Mouse (Mus musculus): ENCODE data around the gene Atpaf1. TPM values are rescaled to one million over a fixed set of nuclear protein-coding genes. Genes with fewer than 3 reads are reported as not detected.

Gene Atpaf1
- total and polyA plus RNA-seq, 2 experiments from 2014 or later = 49.0 to 86.4 TPM

GRCm38 (mm10) chr4:115821928-115822327 lies 37.3 kb downstream of the Atpaf1 start:
- Histone ChIP-seq H3K4me3 (ENCODE audit: low read depth, low read length) (no peak overlapping the region), H3K4me2 (ENCODE audit: low read depth, low read length) (no peak overlapping the region), H3K9me3 (replicated peaks; ENCODE audit: control insufficient read depth, low read length) (no peaks in the 10 kb centered on the region), H3K27me3 (ENCODE audit: control insufficient read depth, insufficient read depth, low read length) (no peaks in the 10 kb centered on the region), H3K36me3 (replicated peaks; ENCODE audit: control insufficient read depth, insufficient read depth, low read length) (peaks cover 17% of the 10 kb centered on the region; the same call in 1 of the 2 replicates), H3K27ac (ENCODE audit: low read depth) (0 out of 2 replicates have a peak overlapping the region, but pooled peaks have one; percentile 0), H3K4me1 (ENCODE audit: control insufficient read depth, insufficient read depth) (peaks cover 33% of the 10 kb centered on the region), H3K9ac (replicated peaks; ENCODE audit: low read depth, low read length) (no peak overlapping the region)
- TF ChIP-seq CTCF (IDR thresholded peaks at IDR 0.05; ENCODE audit: low read depth) = no peak
- TF ChIP-seq EP300 (IDR thresholded peaks at IDR 0.05; ENCODE audit: low read depth) = peak; percentile 78
- DNase-seq (ENCODE audit: low spot score) = peak; percentile 63
- peak; percentile 77 for ATAC-seq (ENCODE audit: insufficient read depth, low read depth)
- WGBS = 12% methylated on average over 3 of the region's 3 CpGs

DNA sequence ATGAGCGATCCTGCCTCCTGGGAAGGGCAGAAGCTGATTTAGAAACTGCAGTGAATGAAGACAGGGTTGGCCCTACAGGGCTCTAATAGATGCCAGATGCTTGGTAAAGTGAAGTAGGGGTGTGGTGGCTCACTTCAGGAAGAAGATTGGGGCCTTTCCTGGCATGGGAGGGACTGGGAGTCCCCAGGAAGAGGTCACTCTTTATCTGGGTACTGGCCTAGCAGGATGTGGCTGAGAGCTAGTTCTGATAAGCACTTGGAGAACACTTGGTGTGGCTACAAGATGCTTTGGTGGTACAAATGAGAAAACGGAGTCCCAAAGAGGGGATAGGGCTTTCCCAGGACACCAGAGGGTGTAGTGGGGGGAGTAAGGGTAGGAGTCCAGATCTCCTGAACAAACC lies 39.6 kb downstream of the Atpaf1 start:
- ATAC-seq (ENCODE audit: insufficient read depth, low read depth) (no peak), DNase-seq (ENCODE audit: low spot score) (peak; percentile 22)
- TF ChIP-seq EP300 (IDR thresholded peaks at IDR 0.05; ENCODE audit: low read depth) (0 out of 2 replicates have a peak, but pooled peaks have one; percentile 29), CTCF (IDR thresholded peaks at IDR 0.05; ENCODE audit: low read depth) (no peak)
- H3K27me3 ChIP-seq (ENCODE audit: control insufficient read depth, insufficient read depth, low read length) = no peaks in the 10 kb centered on the region
- no peaks in the 10 kb centered on the region for H3K9me3 ChIP-seq (replicated peaks; ENCODE audit: control insufficient read depth, low read length)
- no peak overlapping the region for H3K4me2 ChIP-seq (ENCODE audit: low read depth, low read length)
- H3K9ac ChIP-seq (replicated peaks; ENCODE audit: low read depth, low read length) = no peak overlapping the region
- no peak overlapping the region for H3K4me3 ChIP-seq (ENCODE audit: low read depth, low read length)
- peak overlapping the region; percentile 44 for H3K27ac ChIP-seq (ENCODE audit: low read depth)
- 48% methylated on average over 2 of the region's 2 CpGs for WGBS
- H3K4me1 ChIP-seq (ENCODE audit: control insufficient read depth, insufficient read depth) = peaks cover 40% of the 10 kb centered on the region
- H3K36me3 ChIP-seq (replicated peaks; ENCODE audit: control insufficient read depth, insufficient read depth, low read length) = peaks cover 8% of the 10 kb centered on the region; the same call in 1 of the 2 replicates

GRCm38 (mm10) chr4:115825271-115825670 lies 40.7 kb downstream of the Atpaf1 start:
- H3K27ac ChIP-seq (ENCODE audit: low read depth) = no peak overlapping the region
- no peak overlapping the region for H3K4me3 ChIP-seq (ENCODE audit: low read depth, low read length)
- WGBS = 59% methylated on average over 2 of the region's 2 CpGs

GRCm38 (mm10) chr4:115827066-115827465 lies 42.5 kb downstream of the Atpaf1 start:
- no peaks in the 10 kb centered on the region for H3K27me3 ChIP-seq (ENCODE audit: control insufficient read depth, insufficient read depth, low read length)
- H3K9ac ChIP-seq (replicated peaks; ENCODE audit: low read depth, low read length) = no peak overlapping the region
- peak overlapping the region; percentile 82; the same call in 1 of the 2 replicates for H3K4me2 ChIP-seq (ENCODE audit: low read depth, low read length)
- TF ChIP-seq CTCF (IDR thresholded peaks at IDR 0.05; ENCODE audit: low read depth) (no peak), EP300 (IDR thresholded peaks at IDR 0.05; ENCODE audit: low read depth) (no peak)
- no peaks in the 10 kb centered on the region for H3K9me3 ChIP-seq (replicated peaks; ENCODE audit: control insufficient read depth, low read length)
- H3K4me1 ChIP-seq (ENCODE audit: control insufficient read depth, insufficient read depth) = peaks cover 28% of the 10 kb centered on the region
- no peak overlapping the region for H3K27ac ChIP-seq (ENCODE audit: low read depth)
- 68% methylated on average over 3 of the region's 3 CpGs for WGBS
- no peak for DNase-seq (ENCODE audit: low spot score)
- peaks cover 9% of the 10 kb centered on the region for H3K36me3 ChIP-seq (replicated peaks; ENCODE audit: control insufficient read depth, insufficient read depth, low read length)
- ATAC-seq (ENCODE audit: insufficient read depth, low read depth) = no peak
- no peak overlapping the region for H3K4me3 ChIP-seq (ENCODE audit: low read depth, low read length)

More at GRCm38 (mm10) chr4:115825271-115825670, 40.7 kb downstream of the Atpaf1 start:
- Histone ChIP-seq H3K36me3 (replicated peaks; ENCODE audit: control insufficient read depth, insufficient read depth, low read length) (0 out of 2 replicates have a peak, but pooled peaks cover 1% of the 10 kb centered on the region), H3K9ac (replicated peaks; ENCODE audit: low read depth, low read length) (no peak overlapping the region), H3K4me2 (ENCODE audit: low read depth, low read length) (no peak overlapping the region), H3K27me3 (ENCODE audit: control insufficient read depth, insufficient read depth, low read length) (no peaks in the 10 kb centered on the region), H3K4me1 (ENCODE audit: control insufficient read depth, insufficient read depth) (peaks cover 42% of the 10 kb centered on the region), H3K9me3 (replicated peaks; ENCODE audit: control insufficient read depth, low read length) (no peaks in the 10 kb centered on the region)
- ATAC-seq (ENCODE audit: insufficient read depth, low read depth) = no peak
- no peak for DNase-seq (ENCODE audit: low spot score)
- no peak for TF ChIP-seq EP300 (IDR thresholded peaks at IDR 0.05; ENCODE audit: low read depth)
- TF ChIP-seq CTCF (IDR thresholded peaks at IDR 0.05; ENCODE audit: low read depth) = no peak

GRCm38 (mm10) chr4:115827535-115827887 lies 42.9 kb downstream of the Atpaf1 start:
- Histone ChIP-seq H3K4me3 (ENCODE audit: low read depth, low read length) (peak overlapping the region; percentile 93), H3K4me1 (ENCODE audit: control insufficient read depth, insufficient read depth) (peaks cover 25% of the 10 kb centered on the region), H3K27me3 (ENCODE audit: control insufficient read depth, insufficient read depth, low read length) (no peaks in the 10 kb centered on the region), H3K36me3 (replicated peaks; ENCODE audit: control insufficient read depth, insufficient read depth, low read length) (peaks cover 14% of the 10 kb centered on the region), H3K9me3 (replicated peaks; ENCODE audit: control insufficient read depth, low read length) (no peaks in the 10 kb centered on the region), H3K27ac (ENCODE audit: low read depth) (peak overlapping the region; percentile 87), H3K4me2 (ENCODE audit: low read depth, low read length) (peak overlapping the region; percentile 82), H3K9ac (replicated peaks; ENCODE audit: low read depth, low read length) (peak overlapping the region; percentile 79; the same call in 1 of the 2 replicates)
- 6% methylated on average over 4 of the region's 4 CpGs for WGBS
- no peak for DNase-seq (ENCODE audit: low spot score)
- TF ChIP-seq CTCF (IDR thresholded peaks at IDR 0.05; ENCODE audit: low read depth) (no peak), EP300 (IDR thresholded peaks at IDR 0.05; ENCODE audit: low read depth) (no peak)
- no peak for ATAC-seq (ENCODE audit: insufficient read depth, low read depth)
